Mouse (Mus musculus) megakaryocyte, embryonic 14.5 days (primary cell): Measurements from ENCODE around the gene Cd68.

Source experiments
- FLI1 ChIP-seq: IDR thresholded peaks from 2 replicates; pipeline ENCODE4 v1.6.1; 2012; ENCODE audit warnings: low read length, inconsistent platforms, mixed read lengths
- GATA1 ChIP-seq: IDR thresholded peaks from 3 replicates; pipeline ENCODE4 v1.6.1; 2012; ENCODE audit warnings: mixed read lengths, low read length, inconsistent platforms, borderline replicate concordance

DNA sequence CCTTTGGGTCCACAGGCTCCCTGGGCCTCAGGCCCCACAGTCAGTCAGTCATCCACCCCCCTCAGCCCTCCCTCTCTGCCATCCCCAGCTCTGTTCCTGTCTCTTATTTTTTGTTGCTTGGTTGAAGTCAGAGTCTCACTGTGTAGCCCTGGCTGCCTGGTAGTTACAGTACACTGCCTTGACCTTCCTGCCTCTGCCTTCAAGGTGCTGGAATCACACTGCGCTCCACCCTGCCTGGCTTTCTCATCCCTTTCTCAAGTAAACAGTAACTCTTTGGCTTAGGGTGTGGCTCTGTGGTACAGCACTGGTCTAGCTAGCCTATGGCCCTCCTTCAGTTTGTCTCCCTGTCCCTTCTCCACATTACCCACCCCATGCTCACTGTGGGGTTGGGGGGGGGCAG, 23.9 kb upstream of the Cd68 start:
- TF ChIP-seq GATA1, result no peak
- TF ChIP-seq FLI1, result no peak
